Mouse (Mus musculus) right cerebral cortex, postnatal 4 days (tissue): Measurements from ENCODE around the gene AU040320.
A peak's percentile ranks its signal among the peaks of the same experiment; 100 is the strongest.

ENCODE experiments used
- DNase-seq: peaks from one replicate; pipeline ENCODE4 v3.0.0-alpha.2; 2022

AU040320 gene

GRCm38 (mm10) chr4:126792341-126793102, 39.2 kb downstream of the AU040320 start:
- DNase-seq = no peak

- no peak for DNase-seq
Measured at GRCm38 (mm10) chr4:126802174-126802573, 48.8 kb downstream of the AU040320 start.

GRCm38 (mm10) chr4:126803268-126803873, 50.0 kb downstream of the AU040320 start:
- DNase-seq = no peak

- DNase-seq = no peak
Measured at GRCm38 (mm10) chr4:126805741-126806140, 52.4 kb downstream of the AU040320 start.

- DNase-seq = no peak
Measured at GRCm38 (mm10) chr4:126806692-126807427, 53.5 kb downstream of the AU040320 start.

GRCm38 (mm10) chr4:126810566-126810965, 57.2 kb downstream of the AU040320 start:
- DNase-seq = no peak

- DNase-seq = no peak
Measured at GRCm38 (mm10) chr4:126813212-126813611, 59.9 kb downstream of the AU040320 start.

GRCm38 (mm10) chr4:126814854-126815253, 61.5 kb downstream of the AU040320 start:
- no peak for DNase-seq

- DNase-seq = no peak
Measured at GRCm38 (mm10) chr4:126822891-126823882, 69.8 kb downstream of the AU040320 start.

GRCm38 (mm10) chr4:126823917-126824316, 70.6 kb downstream of the AU040320 start:
- DNase-seq = no peak

- no peak for DNase-seq
Measured at GRCm38 (mm10) chr4:126831122-126831521, 77.8 kb downstream of the AU040320 start.

- DNase-seq = no peak
Measured at GRCm38 (mm10) chr4:126838799-126839198, 85.5 kb downstream of the AU040320 start.

GRCm38 (mm10) chr4:126839873-126840272, 86.5 kb downstream of the AU040320 start:
- peak; percentile 96 for DNase-seq

GRCm38 (mm10) chr4:126840996-126841560, 87.7 kb downstream of the AU040320 start:
- no peak for DNase-seq

- DNase-seq = no peak
Measured at GRCm38 (mm10) chr4:126842911-126843310, 89.6 kb downstream of the AU040320 start.

GRCm38 (mm10) chr4:126845664-126846063, 92.3 kb downstream of the AU040320 start:
- no peak for DNase-seq

- DNase-seq = no peak
Measured at GRCm38 (mm10) chr4:126846971-126847370, 93.6 kb downstream of the AU040320 start.

GRCm38 (mm10) chr4:126850019-126850777, 96.9 kb downstream of the AU040320 start:
- DNase-seq = no peak

GRCm38 (mm10) chr4:126850778-126851080, 97.4 kb downstream of the AU040320 start:
- no peak for DNase-seq

- no peak for DNase-seq
Measured at GRCm38 (mm10) chr4:126852971-126853370, 99.6 kb downstream of the AU040320 start.

- no peak for DNase-seq
Measured at GRCm38 (mm10) chr4:126860268-126860986, 107.1 kb downstream of the AU040320 start.
